Mouse (Mus musculus): ENCODE measurements around the gene 5330417H12Rik.

The 5330417H12Rik gene

GRCm38 (mm10) chr7:107625061-107625460 lies at the start of gene 5330417H12Rik:
Gene 5330417H12Rik (minus strand): TSS chr7:107625161.
- DNase-seq (ENCODE audit: low spot score), result no peak

GRCm38 (mm10) chr7:107668514-107668913 lies 43.6 kb upstream of the 5330417H12Rik start:
- no peak for DNase-seq (ENCODE audit: low spot score)

- no peak for DNase-seq (ENCODE audit: low spot score)
These were observed 41.4 kb upstream of the 5330417H12Rik start for GRCm38 (mm10) chr7:107666262-107666902.

GRCm38 (mm10) chr7:107665586-107666261 lies 40.8 kb upstream of the 5330417H12Rik start:
- DNase-seq (ENCODE audit: low spot score), result peak; percentile 47

- no peak for DNase-seq (ENCODE audit: low spot score)
These were observed 40.2 kb upstream of the 5330417H12Rik start for GRCm38 (mm10) chr7:107665221-107665585.

GRCm38 (mm10) chr7:107664063-107665056 lies 39.4 kb upstream of the 5330417H12Rik start:
- DNase-seq (ENCODE audit: low spot score), result peak; percentile 79

- DNase-seq (ENCODE audit: low spot score), result no peak
These were observed 38.7 kb upstream of the 5330417H12Rik start for GRCm38 (mm10) chr7:107663621-107664020.

- no peak for DNase-seq (ENCODE audit: low spot score)
These were observed 36.9 kb upstream of the 5330417H12Rik start for GRCm38 (mm10) chr7:107661843-107662281.

GRCm38 (mm10) chr7:107661189-107661842 lies 36.4 kb upstream of the 5330417H12Rik start:
- peak; percentile 81 for DNase-seq (ENCODE audit: low spot score)

- no peak for DNase-seq (ENCODE audit: low spot score)
These were observed 34.4 kb upstream of the 5330417H12Rik start for GRCm38 (mm10) chr7:107659186-107659918.

GRCm38 (mm10) chr7:107656451-107656850 lies 31.5 kb upstream of the 5330417H12Rik start:
- no peak for DNase-seq (ENCODE audit: low spot score)

- no peak for DNase-seq (ENCODE audit: low spot score)
These were observed 26.9 kb upstream of the 5330417H12Rik start for GRCm38 (mm10) chr7:107651821-107652220.

- DNase-seq (ENCODE audit: low spot score), result no peak
These were observed 25.0 kb upstream of the 5330417H12Rik start for GRCm38 (mm10) chr7:107649990-107650389.

GRCm38 (mm10) chr7:107648937-107649688 lies 24.2 kb upstream of the 5330417H12Rik start:
- DNase-seq (ENCODE audit: low spot score), result no peak

GRCm38 (mm10) chr7:107644987-107645386 lies 20.0 kb upstream of the 5330417H12Rik start:
- DNase-seq (ENCODE audit: low spot score), result no peak

- no peak for DNase-seq (ENCODE audit: low spot score)
These were observed 17.8 kb upstream of the 5330417H12Rik start for GRCm38 (mm10) chr7:107642586-107643275.

- no peak for DNase-seq (ENCODE audit: low spot score)
These were observed 13.1 kb upstream of the 5330417H12Rik start for GRCm38 (mm10) chr7:107638026-107638425.

- no peak for DNase-seq (ENCODE audit: low spot score)
These were observed 12.4 kb upstream of the 5330417H12Rik start for GRCm38 (mm10) chr7:107637398-107637797.

GRCm38 (mm10) chr7:107633201-107633600 lies 8.2 kb upstream of the 5330417H12Rik start:
- no peak for DNase-seq (ENCODE audit: low spot score)

- no peak for DNase-seq (ENCODE audit: low spot score)
These were observed 3.4 kb upstream of the 5330417H12Rik start for GRCm38 (mm10) chr7:107628383-107628782.

Measured in lung, postnatal 25 days (tissue).